Mouse (Mus musculus): ENCODE measurements around the gene Cers1.

The Cers1 gene

DNA sequence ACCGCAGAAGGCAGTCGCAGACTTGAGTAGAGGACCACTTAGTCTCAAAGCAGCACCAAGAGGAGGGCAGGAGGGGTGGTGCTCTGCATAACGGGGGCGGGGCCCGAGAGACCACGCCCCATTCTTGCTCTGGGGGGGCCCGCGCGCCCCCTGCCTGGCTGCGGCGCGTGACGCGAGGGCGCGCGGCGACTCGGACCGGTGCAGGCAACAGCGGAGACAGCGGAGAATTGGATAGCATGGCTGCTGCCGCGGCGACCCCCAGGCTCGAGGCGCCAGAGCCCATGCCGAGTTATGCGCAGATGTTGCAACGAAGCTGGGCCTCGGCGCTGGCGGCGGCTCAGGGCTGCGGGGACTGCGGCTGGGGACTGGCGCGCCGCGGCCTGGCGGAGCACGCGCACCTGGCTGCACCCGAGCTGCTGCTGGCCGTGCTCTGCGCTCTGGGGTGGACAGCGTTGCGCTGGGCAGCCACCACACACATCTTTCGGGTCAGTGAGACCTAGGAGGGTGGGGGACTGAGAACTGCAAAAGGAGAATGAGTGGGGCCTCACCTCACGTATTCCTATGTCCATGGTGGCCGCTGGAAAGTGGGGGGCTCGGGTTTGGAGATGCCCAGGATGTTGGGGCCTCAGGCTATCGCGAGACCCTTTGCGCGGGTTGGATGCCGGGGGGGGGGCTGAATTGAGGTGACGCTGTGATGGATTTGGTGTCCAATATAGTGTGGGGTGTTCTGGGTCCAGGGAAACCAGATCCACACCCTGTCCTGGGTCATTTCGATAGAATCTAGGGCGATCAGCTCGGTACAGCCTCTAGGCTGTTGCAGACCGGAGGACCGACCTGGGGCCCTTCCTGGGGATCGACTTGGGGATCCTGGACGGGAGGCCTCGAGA lies at the start of gene Cers1:
Cers1 (plus strand) TSS at position 152 of the 887 bp plus-strand sequence.
- peak in 1 of 2 experiments; percentile 38 for DNase-seq (ENCODE audit: low spot score in 2 of 2)

- DNase-seq (ENCODE audit: low spot score in 2 of 2), result no peak
Observed at GRCm38 (mm10) chr8:70267674-70268073, 47.9 kb upstream of the Cers1 start.

GRCm38 (mm10) chr8:70268311-70268710 lies 47.3 kb upstream of the Cers1 start:
- DNase-seq (ENCODE audit: low spot score in 2 of 2), result no peak

GRCm38 (mm10) chr8:70268799-70269565 lies 46.6 kb upstream of the Cers1 start:
- no peak for DNase-seq (ENCODE audit: low spot score in 2 of 2)

DNA sequence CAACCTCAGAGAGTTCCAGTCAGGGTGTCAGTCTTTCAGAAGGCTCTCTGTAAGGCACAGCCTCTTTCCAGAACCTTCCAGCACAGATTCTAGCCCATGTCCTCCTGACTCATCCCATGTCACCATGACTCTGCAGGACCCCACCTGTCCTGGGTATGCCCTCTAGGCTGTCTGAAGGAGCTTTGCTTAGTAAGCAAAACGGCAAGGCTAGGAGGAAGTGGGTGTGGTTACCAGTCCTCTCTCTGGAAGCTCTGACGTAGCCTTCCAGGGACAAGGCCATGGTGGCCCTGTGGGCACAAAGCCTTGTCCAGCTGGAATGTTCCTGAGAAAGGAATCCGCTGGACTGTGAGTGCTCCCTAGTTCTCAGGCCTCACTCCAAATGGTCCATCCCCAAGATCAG lies 42.6 kb upstream of the Cers1 start:
- DNase-seq (ENCODE audit: low spot score in 2 of 2), result peak in 1 of 2 experiments; percentile 28

DNA sequence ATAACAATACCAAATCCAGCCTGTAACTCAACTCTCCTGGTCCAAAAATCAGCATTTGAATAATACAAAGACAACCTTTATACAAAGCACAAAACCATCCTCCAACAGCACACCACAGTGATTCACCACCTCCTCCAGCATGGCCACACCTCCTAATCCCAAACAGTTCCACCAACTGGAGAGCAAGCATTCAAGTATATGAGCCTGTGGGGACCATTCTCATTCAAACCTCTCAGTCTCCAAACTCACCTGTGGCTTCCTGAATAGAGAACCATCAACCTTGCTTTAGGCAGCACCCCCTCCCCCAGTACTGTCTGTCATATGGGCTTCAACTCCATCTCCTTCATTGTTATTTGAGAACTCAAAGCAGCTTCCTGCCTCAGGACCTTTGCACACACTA lies 41.2 kb upstream of the Cers1 start:
- DNase-seq (ENCODE audit: low spot score in 2 of 2), result no peak

DNA sequence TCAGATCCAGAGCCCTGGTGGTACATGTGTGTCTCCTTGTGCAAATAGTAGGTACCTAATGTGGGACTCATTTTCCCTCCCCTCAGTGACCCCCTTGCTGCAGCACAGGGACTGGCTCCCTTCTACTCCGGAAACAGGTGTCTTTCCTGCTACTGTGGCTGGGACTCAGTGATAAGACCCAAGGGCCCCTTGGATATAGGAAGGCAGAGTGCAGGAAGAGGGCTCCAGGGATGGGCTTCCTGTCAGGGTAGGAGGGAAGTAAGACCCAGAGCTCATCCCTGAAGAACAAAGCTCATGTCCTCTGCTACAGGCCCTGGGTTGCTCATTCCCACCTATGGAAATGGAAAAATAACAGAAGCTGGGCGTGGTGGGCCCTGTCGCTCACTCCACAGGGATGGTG lies 39.1 kb upstream of the Cers1 start:
- DNase-seq (ENCODE audit: low spot score in 2 of 2), result no peak

- no peak for DNase-seq (ENCODE audit: low spot score in 2 of 2)
Observed at GRCm38 (mm10) chr8:70278175-70278574, 37.4 kb upstream of the Cers1 start.

DNA sequence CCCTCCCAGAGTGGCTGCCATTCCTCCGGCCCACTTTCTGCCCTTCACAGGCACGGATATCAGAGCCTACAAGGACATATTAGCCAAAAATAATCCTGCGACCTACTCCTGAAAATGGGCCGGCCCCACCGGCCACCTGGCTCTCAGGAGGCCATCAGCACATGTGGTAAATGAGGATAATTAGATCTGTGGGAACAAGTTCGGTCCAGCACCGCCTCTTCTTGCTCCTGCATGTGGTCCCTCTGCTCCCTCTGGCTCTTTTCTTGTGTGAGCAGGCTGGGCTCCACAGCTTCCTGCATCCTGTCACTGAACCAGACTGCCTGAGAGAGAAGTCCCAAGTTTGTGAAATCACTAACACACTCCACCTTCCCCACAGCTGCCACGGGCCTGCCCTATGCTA lies 36.3 kb upstream of the Cers1 start:
- no peak for DNase-seq (ENCODE audit: low spot score in 2 of 2)

- no peak for DNase-seq (ENCODE audit: low spot score in 2 of 2)
Observed at GRCm38 (mm10) chr8:70281001-70281400, 34.6 kb upstream of the Cers1 start.

DNA sequence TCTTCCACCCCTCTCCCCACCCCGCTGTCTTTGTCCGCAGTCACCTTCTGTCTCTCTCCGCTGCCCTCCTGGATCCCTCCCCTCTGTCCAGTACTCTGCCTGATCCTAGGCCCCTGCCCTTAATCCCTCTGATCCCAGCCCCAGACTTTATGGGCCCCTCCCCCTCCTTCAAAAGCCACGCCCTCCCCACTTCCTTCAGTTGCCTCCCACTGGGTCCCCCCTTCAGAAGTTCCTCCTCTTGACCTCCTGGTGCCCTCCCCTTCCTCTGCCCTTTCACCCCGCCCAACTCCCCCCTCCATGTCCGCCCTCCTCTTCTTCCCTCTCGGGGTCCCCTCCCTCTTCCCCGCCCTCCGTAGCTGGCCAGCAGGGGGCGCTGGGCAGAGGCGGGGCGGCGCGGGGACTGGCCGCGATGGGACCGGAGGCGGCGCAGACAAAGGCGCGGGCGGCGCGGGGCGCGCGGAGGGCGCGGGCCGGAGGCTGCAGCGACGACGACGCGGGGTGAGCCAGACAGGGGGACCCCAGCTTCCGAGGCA lies 32.9 kb upstream of the Cers1 start, which contains the start of gene Homer3:
Homer3 (plus strand) TSS at position 225 of the 533 bp plus-strand sequence.
- peak; percentile 84 to 95 for DNase-seq (ENCODE audit: low spot score in 2 of 2)

DNA sequence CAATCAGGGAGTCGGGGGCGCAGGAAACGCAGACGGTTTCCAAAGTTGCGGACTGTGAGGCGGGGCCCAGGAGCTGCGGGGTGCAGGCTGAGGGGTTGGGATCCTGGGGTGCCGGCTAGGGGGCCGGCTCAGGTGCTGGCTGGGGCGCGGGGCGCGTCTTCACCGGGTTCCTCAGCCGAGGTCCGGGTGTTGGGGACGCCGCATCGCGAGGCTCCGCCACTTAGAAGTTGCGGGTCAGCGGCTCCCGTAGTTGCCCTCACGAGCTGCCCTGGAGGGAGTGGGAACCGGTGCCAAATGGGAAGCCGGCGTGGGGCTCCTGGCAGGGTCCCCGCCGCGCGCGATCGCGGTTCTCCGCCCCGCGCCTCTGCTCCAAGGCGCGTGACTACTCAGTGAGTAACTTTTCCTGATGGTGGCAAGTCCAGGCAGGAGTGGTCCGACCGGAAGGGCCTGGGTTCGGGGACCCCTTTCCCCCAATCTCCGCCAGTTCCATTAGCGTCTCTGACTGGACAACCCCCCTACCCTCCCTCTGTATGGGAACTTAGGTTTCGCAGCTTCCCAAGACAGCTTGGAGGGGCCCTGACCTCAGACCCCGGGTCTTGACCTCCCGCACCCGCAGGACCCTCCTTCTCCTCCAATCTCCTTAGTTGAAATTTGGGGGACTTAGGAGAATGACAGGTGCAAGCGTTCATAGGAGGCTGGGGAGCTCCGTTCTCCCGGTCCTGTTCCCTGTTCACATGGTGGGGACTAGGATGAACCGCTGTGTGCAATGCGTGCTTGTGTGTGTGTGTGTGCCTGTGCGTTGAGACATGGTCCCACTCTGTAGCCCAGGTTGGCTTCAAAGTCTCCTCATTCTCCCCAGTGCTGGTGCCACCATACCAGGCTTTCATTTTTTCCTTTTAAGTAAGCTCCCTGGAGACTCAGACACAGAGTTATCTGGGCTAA lies 32.2 kb upstream of the Cers1 start:
- peak in 1 of 2 experiments; percentile 27 for DNase-seq (ENCODE audit: low spot score in 2 of 2)

DNA sequence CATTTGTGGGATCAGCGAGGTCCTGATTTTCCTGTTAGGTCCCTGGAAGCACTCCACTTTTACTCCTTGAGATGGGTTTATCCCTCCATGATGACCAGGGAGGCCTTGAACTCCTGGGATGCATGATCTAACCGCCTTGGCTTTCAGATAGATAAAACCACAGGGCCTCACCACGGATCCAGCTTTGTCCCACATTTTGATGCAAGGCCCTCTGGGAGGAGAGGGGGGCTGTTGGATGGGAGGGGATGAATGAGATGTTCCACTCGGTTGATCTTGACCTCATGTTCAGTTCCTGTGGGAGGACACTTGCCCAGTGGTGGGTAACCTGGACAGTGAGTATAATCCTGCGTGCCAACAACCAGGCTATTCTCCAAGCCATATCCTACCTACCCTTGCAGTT lies 31.2 kb upstream of the Cers1 start:
- DNase-seq (ENCODE audit: low spot score in 2 of 2), result no peak

GRCm38 (mm10) chr8:70285304-70285703 lies 30.3 kb upstream of the Cers1 start:
- no peak for DNase-seq (ENCODE audit: low spot score in 2 of 2)

DNA sequence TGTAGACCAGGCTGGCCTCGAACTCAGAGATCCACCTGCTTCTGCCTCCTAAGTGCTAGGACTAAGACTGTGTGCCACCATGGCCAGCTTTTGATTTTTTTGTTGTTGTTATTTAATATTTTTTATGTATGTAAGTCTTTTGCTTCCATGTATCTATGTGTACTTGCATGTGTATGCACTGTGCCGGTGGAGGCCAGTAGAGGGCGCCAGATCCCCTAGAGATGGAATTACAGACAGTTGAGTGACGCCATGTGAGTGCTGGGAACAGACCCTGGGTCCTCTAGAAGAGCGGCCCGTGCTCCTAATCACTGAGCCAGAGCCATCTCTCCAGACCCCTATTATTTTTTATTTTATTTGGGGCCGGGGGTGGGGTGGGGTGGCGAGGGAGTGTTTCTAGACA lies 28.8 kb upstream of the Cers1 start:
- DNase-seq (ENCODE audit: low spot score in 2 of 2), result peak in 1 of 2 experiments; percentile 27

- DNase-seq (ENCODE audit: low spot score in 2 of 2), result no peak
Observed at GRCm38 (mm10) chr8:70293988-70294405, 21.6 kb upstream of the Cers1 start.

GRCm38 (mm10) chr8:70300881-70301280 lies 14.7 kb upstream of the Cers1 start:
- DNase-seq (ENCODE audit: low spot score in 2 of 2), result no peak

GRCm38 (mm10) chr8:70302358-70302890 lies 13.2 kb upstream of the Cers1 start, which contains the start of the genes Ddx49 and Cope:
Gene Ddx49, minus strand, starts transcription at chr8:70302489.
Gene Cope, plus strand, starts transcription at chr8:70302518.
- peak; percentile 87 to 94 for DNase-seq (ENCODE audit: low spot score in 2 of 2)

- no peak for DNase-seq (ENCODE audit: low spot score in 2 of 2)
Observed at GRCm38 (mm10) chr8:70302901-70303300, 12.7 kb upstream of the Cers1 start.

DNA sequence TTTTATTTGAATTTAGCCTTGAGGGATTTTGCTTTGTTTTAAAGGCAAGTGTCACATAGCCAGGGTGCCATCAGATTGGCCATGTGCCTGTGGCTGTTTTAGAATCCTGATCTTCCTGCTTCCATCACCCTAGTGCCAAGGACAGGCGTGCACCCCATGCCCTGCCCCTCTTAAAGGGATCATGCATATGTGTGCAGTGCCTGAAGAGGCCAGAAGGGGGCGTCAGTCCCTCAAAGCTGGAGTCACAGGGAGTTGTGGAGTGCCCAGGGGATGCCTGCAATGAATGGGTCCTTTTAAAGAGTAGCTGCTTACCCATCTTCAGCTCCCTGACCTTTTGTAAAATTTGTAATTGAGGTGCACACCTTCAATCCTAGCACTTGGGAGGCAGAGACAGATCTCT lies 6.3 kb upstream of the Cers1 start:
- no peak for DNase-seq (ENCODE audit: low spot score in 2 of 2)

DNA sequence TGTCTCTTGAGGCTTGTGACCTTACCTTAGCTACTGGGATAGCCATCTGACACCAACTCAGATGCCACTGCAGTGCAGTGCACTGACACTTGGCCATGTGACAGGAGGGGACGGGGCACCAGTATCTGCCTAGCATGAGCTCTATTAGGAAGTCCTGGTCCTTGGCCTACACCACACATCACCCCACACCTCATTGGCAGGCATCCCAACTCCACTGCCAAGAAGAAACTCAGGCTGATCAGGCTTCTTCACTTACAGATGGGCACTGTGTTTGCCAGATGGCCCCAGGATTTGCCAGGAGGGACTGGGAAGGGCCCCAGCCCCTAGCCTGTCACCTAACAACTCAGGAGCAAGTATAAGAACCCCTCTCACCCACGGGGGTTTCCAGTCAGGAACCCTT lies 2.2 kb upstream of the Cers1 start:
- DNase-seq (ENCODE audit: low spot score in 2 of 2), result no peak

All from spleen, postnatal 4 days (tissue).